Mouse (Mus musculus) embryonic facial prominence, embryonic 11.5 days (tissue): Measurements from ENCODE around the gene Ptprd. TPM values are rescaled to one million over a fixed set of nuclear protein-coding genes. Genes with fewer than 3 reads are reported as not detected.

ENCODE experiments used
- ATAC-seq: fragments of 200-750 bp; cut with Nextera tagmentation; replicated peaks from 2 replicates; pipeline ENCODE4 v1.8.0; 2017; ENCODE audit warnings: low read depth; ENCODE audit not compliant: insufficient number of reproducible peaks, low FRiP score, low TSS enrichment
- DNase-seq: peaks from one replicate; pipeline ENCODE4 v3.0.0-alpha.2; 2015; ENCODE audit warnings: low spot score
- H3K27ac ChIP-seq: fragments of 300-500 bp; sonication (generic); replicated peaks from 2 replicates; pipeline ENCODE4 v1.5.1; 2014; ENCODE audit warnings: mild to moderate bottlenecking, low read depth, low read length, control low read depth
- H3K27me3 ChIP-seq: fragments of 300-500 bp; sonication (generic); 2 replicates; pipeline ENCODE4 v1.6.1; 2014; ENCODE audit warnings: mild to moderate bottlenecking, low read length, moderate library complexity, mixed read lengths; ENCODE audit not compliant: control insufficient read depth, insufficient read depth
- H3K36me3 ChIP-seq: fragments of 300-500 bp; sonication (generic); replicated peaks from 2 replicates; pipeline ENCODE4 v1.6.1; 2014; ENCODE audit warnings: low read depth, mild to moderate bottlenecking, low read length, moderate library complexity, mixed read lengths; ENCODE audit not compliant: control insufficient read depth, insufficient read depth
- H3K4me1 ChIP-seq: fragments of 300-500 bp; sonication (generic); 2 replicates; pipeline ENCODE4 v1.6.1; 2014; ENCODE audit warnings: low read length, mixed read lengths; ENCODE audit not compliant: control insufficient read depth, insufficient read depth
- H3K4me2 ChIP-seq: fragments of 300-500 bp; sonication (generic); 2 replicates; pipeline ENCODE4 v1.6.1; 2014; ENCODE audit warnings: low read depth, mild to moderate bottlenecking, control low read depth, low read length, moderate library complexity
- H3K4me3 ChIP-seq: fragments of 300-500 bp; sonication (generic); 2 replicates; pipeline ENCODE4 v1.5.1; 2014; ENCODE audit warnings: low read depth, low read length, control low read depth
- H3K9ac ChIP-seq: fragments of 300-500 bp; sonication (generic); replicated peaks from 2 replicates; pipeline ENCODE4 v1.6.1; 2014; ENCODE audit warnings: mild to moderate bottlenecking, control low read depth, low read length
- H3K9me3 ChIP-seq: fragments of 300-500 bp; sonication (generic); replicated peaks from 2 replicates; pipeline ENCODE4 v1.6.1; 2016; ENCODE audit warnings: mild to moderate bottlenecking, low read length, inconsistent platforms, mixed read lengths; ENCODE audit not compliant: control insufficient read depth
- WGBS: fragments of 180-500 bp; shearing (Covaris S2); extraction: QIAGEN DNeasy Blood & Tissue Kit; methylation state at CpG from one replicate; pipeline ENCODE4 v1.1.7; 2014; 5-methylcytosine and 5-hydroxymethylcytosine counted together
- polyA plus RNA-seq: library from polyadenylated mRNA; unstranded; fragments of >200 nt; fragmentation: Nextera tagmentation; extraction: Ambion mirVana; gene quantifications from 2 replicates; pipeline ENCODE4 v1.2.1, GENCODE M21; 2014

Gene Ptprd
- polyA plus RNA-seq, 1 experiment from 2014 or later, result 19.9 TPM

- ATAC-seq, result no peak
- Histone ChIP-seq H3K36me3 (no peaks in the 10 kb centered on the region), H3K4me3 (no peak overlapping the region), H3K4me2 (no peak overlapping the region), H3K27me3 (no peaks in the 10 kb centered on the region), H3K9me3 (no peaks in the 10 kb centered on the region), H3K27ac (no peak overlapping the region), H3K4me1 (no peaks in the 10 kb centered on the region), H3K9ac (no peak overlapping the region)
- no peak for DNase-seq
- 89% methylated on average over 1 of the region's 1 CpGs for WGBS
Observed at GRCm38 (mm10) chr4:76839016-76839415, 1372.7 kb downstream of the Ptprd start.

GRCm38 (mm10) chr4:76812138-76812537 lies 1399.6 kb downstream of the Ptprd start:
- Histone ChIP-seq H3K4me3 (no peak overlapping the region), H3K27me3 (no peaks in the 10 kb centered on the region), H3K9ac (no peak overlapping the region), H3K27ac (no peak overlapping the region), H3K4me1 (no peaks in the 10 kb centered on the region), H3K4me2 (no peak overlapping the region), H3K9me3 (no peaks in the 10 kb centered on the region), H3K36me3 (no peaks in the 10 kb centered on the region)
- WGBS, result 82% methylated on average over 2 of the region's 2 CpGs
- no peak for ATAC-seq
- no peak for DNase-seq

GRCm38 (mm10) chr4:76802708-76803107 lies 1409.1 kb downstream of the Ptprd start:
- Histone ChIP-seq H3K4me3 (no peak overlapping the region), H3K27me3 (no peaks in the 10 kb centered on the region), H3K4me1 (no peaks in the 10 kb centered on the region), H3K9ac (no peak overlapping the region), H3K4me2 (no peak overlapping the region), H3K36me3 (no peaks in the 10 kb centered on the region), H3K9me3 (no peaks in the 10 kb centered on the region), H3K27ac (no peak overlapping the region)
- DNase-seq (no peak), ATAC-seq (no peak)
- 86% methylated on average over 4 of the region's 4 CpGs for WGBS

- DNase-seq, result no peak
- Histone ChIP-seq H3K4me2 (no peak overlapping the region), H3K9me3 (no peaks in the 10 kb centered on the region), H3K27ac (no peak overlapping the region), H3K36me3 (no peaks in the 10 kb centered on the region), H3K27me3 (no peaks in the 10 kb centered on the region), H3K9ac (no peak overlapping the region), H3K4me1 (no peaks in the 10 kb centered on the region), H3K4me3 (no peak overlapping the region)
- 55% methylated on average over 9 of the region's 9 CpGs for WGBS
- ATAC-seq, result no peak
Observed at GRCm38 (mm10) chr4:76798010-76799007, 1413.5 kb downstream of the Ptprd start.

GRCm38 (mm10) chr4:76785389-76785788 lies 1426.4 kb downstream of the Ptprd start:
- 78% methylated on average over 2 of the region's 2 CpGs for WGBS
- Histone ChIP-seq H3K36me3 (no peaks in the 10 kb centered on the region), H3K27ac (no peak overlapping the region), H3K4me1 (no peaks in the 10 kb centered on the region), H3K4me3 (no peak overlapping the region), H3K9me3 (no peaks in the 10 kb centered on the region), H3K9ac (no peak overlapping the region), H3K27me3 (no peaks in the 10 kb centered on the region), H3K4me2 (no peak overlapping the region)
- ATAC-seq (no peak), DNase-seq (no peak)

GRCm38 (mm10) chr4:76779558-76780124 lies 1432.1 kb downstream of the Ptprd start:
- Histone ChIP-seq H3K27ac (no peak overlapping the region), H3K4me2 (no peak overlapping the region), H3K4me1 (no peaks in the 10 kb centered on the region), H3K9me3 (no peaks in the 10 kb centered on the region), H3K4me3 (no peak overlapping the region), H3K36me3 (no peaks in the 10 kb centered on the region), H3K9ac (no peak overlapping the region), H3K27me3 (no peaks in the 10 kb centered on the region)
- 82% methylated on average over 4 of the region's 4 CpGs for WGBS
- ATAC-seq, result no peak
- no peak for DNase-seq

GRCm38 (mm10) chr4:76766918-76767317 lies 1444.8 kb downstream of the Ptprd start:
- Histone ChIP-seq H3K4me1 (no peaks in the 10 kb centered on the region), H3K9ac (no peak overlapping the region), H3K4me3 (no peak overlapping the region), H3K27ac (no peak overlapping the region), H3K27me3 (no peaks in the 10 kb centered on the region), H3K9me3 (no peaks in the 10 kb centered on the region), H3K4me2 (no peak overlapping the region), H3K36me3 (no peaks in the 10 kb centered on the region)
- WGBS, result 39% methylated on average over 3 of the region's 3 CpGs
- ATAC-seq (peak; percentile 90), DNase-seq (peak; percentile 80)

- H3K4me1 ChIP-seq, result no peaks in the 10 kb centered on the region
- H3K36me3 ChIP-seq, result no peaks in the 10 kb centered on the region
- no peak overlapping the region for H3K27ac ChIP-seq
- no peak overlapping the region for H3K9ac ChIP-seq
- no peak overlapping the region for H3K4me2 ChIP-seq
- H3K9me3 ChIP-seq, result no peaks in the 10 kb centered on the region
- ATAC-seq, result no peak
- 62% methylated on average over 2 of the region's 2 CpGs for WGBS
- H3K27me3 ChIP-seq, result no peaks in the 10 kb centered on the region
- no peak for DNase-seq
- H3K4me3 ChIP-seq, result no peak overlapping the region
Observed at GRCm38 (mm10) chr4:76766429-76766828, 1445.3 kb downstream of the Ptprd start.
